Mouse (Mus musculus): Measurements from ENCODE around the gene Uchl4. TPM values are rescaled to one million over a fixed set of nuclear protein-coding genes. Genes with fewer than 3 reads are reported as not detected.

The Uchl4 gene
- polyA plus RNA-seq, 1 experiment from 2014 or later: 3.2 TPM

DNA sequence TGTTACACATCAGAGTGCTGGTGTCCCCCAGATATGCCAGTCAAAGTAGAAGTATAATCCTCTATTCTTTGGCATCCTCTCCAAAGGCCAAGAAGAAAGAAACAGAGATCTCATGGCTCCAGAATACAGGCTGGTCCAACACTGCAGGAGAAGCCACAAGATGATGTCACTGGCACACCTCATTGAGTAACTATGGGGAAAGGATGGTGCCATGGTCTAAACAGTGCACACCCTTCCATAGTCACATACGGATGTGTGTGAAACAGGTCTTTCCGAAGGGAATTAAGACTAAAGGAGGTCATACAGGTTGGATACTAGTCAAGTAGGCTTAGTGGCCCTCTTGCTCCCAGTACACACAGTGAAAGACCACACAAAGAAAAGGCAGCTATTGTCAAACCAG, 18.4 kb upstream of the Uchl4 start:
- no peak overlapping the region for H3K4me3 ChIP-seq (replicated peaks)
- no peaks in the 10 kb centered on the region for H3K9me3 ChIP-seq (replicated peaks)
- WGBS: 90% methylated on average over 2 of the region's 2 CpGs
- no peak overlapping the region for H3K4me2 ChIP-seq
- no peak overlapping the region for H3K27ac ChIP-seq (replicated peaks)
- no peaks in the 10 kb centered on the region for H3K27me3 ChIP-seq (replicated peaks)
- ATAC-seq (ENCODE audit: low FRiP score): no peak
- H3K4me1 ChIP-seq: no peaks in the 10 kb centered on the region
- H3K9ac ChIP-seq (replicated peaks): no peak overlapping the region
- H3K36me3 ChIP-seq: peaks cover 6% of the 10 kb centered on the region; the same call in 1 of the 2 replicates

- Histone ChIP-seq H3K36me3 (no peaks in the 10 kb centered on the region; the same call in 1 of the 2 replicates), H3K9ac (replicated peaks) (no peak overlapping the region), H3K27me3 (replicated peaks) (no peaks in the 10 kb centered on the region), H3K4me1 (no peaks in the 10 kb centered on the region), H3K4me3 (replicated peaks) (no peak overlapping the region), H3K4me2 (no peak overlapping the region), H3K27ac (replicated peaks) (no peak overlapping the region), H3K9me3 (replicated peaks) (no peaks in the 10 kb centered on the region)
- no peak for ATAC-seq (ENCODE audit: low FRiP score)
These were observed 17.1 kb upstream of the Uchl4 start for GRCm38 (mm10) chr9:64217887-64218286.

DNA sequence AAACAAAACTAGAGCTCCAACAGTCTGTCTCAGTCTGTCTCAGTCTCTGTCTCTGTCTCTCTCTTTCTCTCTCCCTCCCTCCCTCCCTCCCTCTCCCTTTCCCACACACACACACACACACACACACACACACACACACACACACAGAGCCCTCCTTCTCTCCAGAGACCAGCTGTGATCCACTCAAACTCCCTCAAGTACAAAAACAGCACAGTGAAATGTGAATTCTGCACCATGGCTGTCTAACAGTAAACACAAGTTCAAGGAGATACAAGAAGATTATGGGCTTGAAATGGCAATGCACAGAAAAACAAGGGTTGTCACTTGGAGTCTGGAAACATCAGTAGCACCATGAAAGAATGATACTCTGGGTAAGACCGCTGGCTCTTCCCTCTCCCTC, 15.7 kb upstream of the Uchl4 start:
- no peak overlapping the region for H3K9ac ChIP-seq (replicated peaks)
- H3K4me2 ChIP-seq: no peak overlapping the region
- no peak overlapping the region for H3K27ac ChIP-seq (replicated peaks)
- no peak for ATAC-seq (ENCODE audit: low FRiP score)
- H3K4me1 ChIP-seq: no peaks in the 10 kb centered on the region
- 68% methylated on average over 1 of the region's 1 CpGs for WGBS
- H3K27me3 ChIP-seq (replicated peaks): no peaks in the 10 kb centered on the region
- H3K4me3 ChIP-seq (replicated peaks): no peak overlapping the region
- no peaks in the 10 kb centered on the region for H3K36me3 ChIP-seq
- no peaks in the 10 kb centered on the region for H3K9me3 ChIP-seq (replicated peaks)

DNA sequence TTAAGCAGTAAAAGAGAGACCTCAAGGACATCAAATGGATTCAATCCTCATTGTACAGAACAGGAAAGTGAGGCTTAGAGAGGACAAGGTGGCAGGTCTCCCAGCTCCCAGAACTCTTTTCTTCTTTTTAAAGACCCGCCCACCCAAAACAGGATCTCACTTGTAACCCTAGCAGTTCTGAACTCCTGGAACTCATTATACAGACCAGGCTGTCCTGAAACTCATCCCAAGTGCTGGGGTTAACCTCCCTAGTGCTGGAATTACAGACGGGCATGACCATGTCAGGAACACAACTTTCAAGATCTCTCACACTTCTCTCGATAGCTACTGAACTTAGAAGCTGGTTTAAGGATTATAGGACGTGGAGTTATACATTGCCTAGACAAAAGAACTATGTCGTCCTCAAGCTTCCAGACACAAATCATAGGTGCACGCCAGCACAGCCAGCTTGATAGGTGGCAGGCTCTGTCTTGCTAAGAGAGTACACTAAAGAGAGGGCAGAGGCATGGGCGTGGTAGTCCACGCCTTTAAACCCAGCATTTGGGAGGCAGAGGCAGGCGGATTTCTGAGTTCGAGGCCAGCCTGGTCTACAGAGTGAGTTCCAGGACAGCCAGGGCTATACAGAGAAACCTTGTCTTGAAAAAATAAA, 15.1 kb upstream of the Uchl4 start:
- ATAC-seq (ENCODE audit: low FRiP score): no peak
- WGBS: 89% methylated on average over 10 of the region's 10 CpGs

DNA sequence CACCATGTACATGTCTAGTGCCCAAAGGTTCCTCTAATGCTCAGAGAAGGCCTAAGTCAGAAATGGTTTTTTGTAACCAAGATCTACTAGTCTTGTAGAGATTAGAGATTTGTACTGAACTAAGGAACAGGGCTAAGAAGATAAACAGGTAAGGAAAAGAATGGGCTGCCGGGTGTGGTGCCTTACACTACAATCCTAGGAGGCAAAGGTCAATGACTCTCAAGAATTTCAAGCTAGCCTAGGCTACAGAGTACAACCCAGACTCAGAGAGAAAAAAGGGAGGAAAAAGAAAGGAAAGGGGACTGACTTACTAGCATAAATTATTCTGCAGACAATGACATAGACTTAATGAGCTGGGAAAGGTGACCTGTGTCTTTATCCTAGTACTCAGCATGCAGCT, 14.4 kb upstream of the Uchl4 start:
- Histone ChIP-seq H3K27me3 (replicated peaks) (no peaks in the 10 kb centered on the region), H3K4me3 (replicated peaks) (no peak overlapping the region), H3K36me3 (no peaks in the 10 kb centered on the region), H3K4me2 (no peak overlapping the region), H3K9me3 (replicated peaks) (no peaks in the 10 kb centered on the region), H3K27ac (replicated peaks) (no peak overlapping the region), H3K4me1 (no peaks in the 10 kb centered on the region), H3K9ac (replicated peaks) (no peak overlapping the region)
- 12% methylated on average over 1 of the region's 1 CpGs for WGBS
- ATAC-seq (ENCODE audit: low FRiP score): no peak

More for the DNA sequence above, 15.1 kb upstream of the Uchl4 start:
- Histone ChIP-seq H3K27me3 (replicated peaks) (no peaks in the 10 kb centered on the region), H3K27ac (replicated peaks) (no peak overlapping the region), H3K4me3 (replicated peaks) (no peak overlapping the region), H3K4me1 (no peaks in the 10 kb centered on the region), H3K9ac (replicated peaks) (no peak overlapping the region), H3K36me3 (no peaks in the 10 kb centered on the region), H3K4me2 (no peak overlapping the region), H3K9me3 (replicated peaks) (no peaks in the 10 kb centered on the region)

DNA sequence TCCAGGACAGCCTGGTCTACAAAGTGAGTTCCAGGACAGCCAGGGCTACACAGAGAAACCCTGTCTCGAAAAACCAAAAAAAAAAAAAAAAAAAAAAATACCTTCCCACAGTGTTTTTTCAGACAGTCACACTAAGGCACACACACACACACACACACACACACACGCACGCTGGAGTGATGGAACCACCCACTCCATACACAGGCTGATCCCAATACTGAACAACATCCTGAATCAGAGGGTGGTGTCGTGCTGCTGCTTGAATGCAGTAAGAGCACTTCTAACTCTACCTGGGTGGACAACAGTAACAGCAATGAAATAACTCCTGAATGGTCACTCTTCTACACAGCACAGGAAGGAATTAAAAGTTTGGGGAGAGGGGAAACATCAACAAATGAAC, 13.5 kb upstream of the Uchl4 start:
- no peak overlapping the region for H3K27ac ChIP-seq (replicated peaks)
- no peak overlapping the region for H3K4me3 ChIP-seq (replicated peaks)
- no peak for ATAC-seq (ENCODE audit: low FRiP score)
- H3K4me2 ChIP-seq: no peak overlapping the region
- no peaks in the 10 kb centered on the region for H3K36me3 ChIP-seq
- H3K9ac ChIP-seq (replicated peaks): no peak overlapping the region
- H3K9me3 ChIP-seq (replicated peaks): no peaks in the 10 kb centered on the region
- whole genome bisulfite sequencing: 85% methylated on average over 3 of the region's 4 CpGs
- no peaks in the 10 kb centered on the region for H3K27me3 ChIP-seq (replicated peaks)
- H3K4me1 ChIP-seq: no peaks in the 10 kb centered on the region

- Histone ChIP-seq H3K4me3 (replicated peaks) (no peak overlapping the region), H3K9ac (replicated peaks) (no peak overlapping the region), H3K4me2 (no peak overlapping the region), H3K4me1 (no peaks in the 10 kb centered on the region), H3K36me3 (no peaks in the 10 kb centered on the region), H3K9me3 (replicated peaks) (no peaks in the 10 kb centered on the region), H3K27ac (replicated peaks) (no peak overlapping the region), H3K27me3 (replicated peaks) (no peaks in the 10 kb centered on the region)
- 62% methylated on average over 2 of the region's 2 CpGs for WGBS
- ATAC-seq (ENCODE audit: low FRiP score): no peak
These were observed 12.9 kb upstream of the Uchl4 start for GRCm38 (mm10) chr9:64222098-64222497.

- H3K4me2 ChIP-seq: no peak overlapping the region
- H3K9me3 ChIP-seq (replicated peaks): no peaks in the 10 kb centered on the region
- no peaks in the 10 kb centered on the region for H3K27me3 ChIP-seq (replicated peaks)
- H3K4me3 ChIP-seq (replicated peaks): no peak overlapping the region
- peaks cover 5% of the 10 kb centered on the region; the same call in 1 of the 2 replicates for H3K4me1 ChIP-seq
- no peaks in the 10 kb centered on the region for H3K36me3 ChIP-seq
- H3K9ac ChIP-seq (replicated peaks): no peak overlapping the region
- H3K27ac ChIP-seq (replicated peaks): no peak overlapping the region
- ATAC-seq (ENCODE audit: low FRiP score): no peak
These were observed 9.2 kb upstream of the Uchl4 start for GRCm38 (mm10) chr9:64225805-64226204.

DNA sequence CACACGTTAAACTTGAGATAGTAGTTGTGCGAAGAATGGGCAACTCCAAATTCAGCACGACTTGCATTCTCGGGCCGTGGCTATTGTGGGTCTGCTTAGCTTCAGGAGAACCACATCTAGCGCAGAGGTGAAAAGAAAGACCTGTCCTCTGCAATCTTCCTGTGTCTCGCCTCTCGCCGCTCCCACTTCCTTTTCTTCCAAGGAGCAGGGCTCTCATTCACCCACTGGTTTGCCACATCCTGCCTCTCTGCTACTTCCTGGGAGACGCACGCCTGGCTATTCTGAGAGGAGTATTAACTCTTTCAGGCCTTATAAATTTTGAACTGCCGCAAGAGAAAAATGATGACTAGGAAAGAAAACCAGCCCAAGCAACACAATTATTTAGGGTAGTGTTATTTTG, 7.3 kb upstream of the Uchl4 start:
- ATAC-seq (ENCODE audit: low FRiP score): no peak
- Histone ChIP-seq H3K27me3 (replicated peaks) (no peaks in the 10 kb centered on the region), H3K27ac (replicated peaks) (no peak overlapping the region), H3K9me3 (replicated peaks) (no peaks in the 10 kb centered on the region), H3K36me3 (no peaks in the 10 kb centered on the region), H3K4me2 (no peak overlapping the region), H3K4me3 (replicated peaks) (no peak overlapping the region), H3K4me1 (peaks cover 18% of the 10 kb centered on the region), H3K9ac (replicated peaks) (no peak overlapping the region)
- 81% methylated on average over 12 of the region's 12 CpGs for WGBS

DNA sequence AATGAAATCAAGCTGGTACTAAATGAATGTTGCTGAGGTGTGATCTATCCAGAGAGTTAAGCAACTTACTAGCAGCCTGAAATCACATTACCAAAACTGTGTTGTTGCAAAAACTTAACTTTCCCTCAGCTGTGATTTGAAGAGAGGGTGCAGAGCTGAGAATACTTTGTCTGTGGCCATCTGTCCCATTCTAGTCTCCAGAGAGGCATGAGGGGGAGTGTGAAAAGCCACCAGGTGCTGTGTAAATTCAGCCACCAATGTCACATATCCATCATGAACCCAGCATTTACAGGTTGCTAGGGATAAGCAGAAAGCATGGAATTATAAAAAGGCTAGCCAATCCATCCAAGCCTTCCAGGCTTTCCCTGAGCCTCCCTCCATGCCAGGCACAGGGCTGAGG, 6.0 kb upstream of the Uchl4 start:
- H3K36me3 ChIP-seq: no peaks in the 10 kb centered on the region
- H3K4me3 ChIP-seq (replicated peaks): no peak overlapping the region
- H3K9me3 ChIP-seq (replicated peaks): no peaks in the 10 kb centered on the region

DNA sequence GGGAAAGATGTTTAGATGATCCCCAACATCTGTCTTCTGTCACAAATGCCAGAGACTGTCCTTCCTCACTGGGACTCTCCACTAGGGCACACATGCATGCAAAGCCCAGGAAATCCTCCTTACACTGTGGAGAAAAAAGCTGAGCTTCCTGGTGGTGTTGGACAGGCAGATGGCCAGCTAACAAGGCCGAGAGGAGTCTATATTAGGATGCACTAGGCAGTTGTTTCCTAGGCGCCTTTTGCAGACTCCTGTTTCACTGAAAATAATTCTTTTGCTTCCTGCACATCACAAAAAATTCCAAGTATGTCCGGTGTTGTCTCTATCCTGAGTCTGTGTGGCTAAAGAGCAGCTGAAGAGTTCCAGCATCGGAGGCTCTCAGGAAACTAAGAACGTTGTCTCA, 3.8 kb upstream of the Uchl4 start:
- no peaks in the 10 kb centered on the region for H3K36me3 ChIP-seq
- H3K9me3 ChIP-seq (replicated peaks): no peaks in the 10 kb centered on the region
- 82% methylated on average over 5 of the region's 5 CpGs for WGBS
- H3K4me2 ChIP-seq: no peak overlapping the region
- no peak for ATAC-seq (ENCODE audit: low FRiP score)
- no peak overlapping the region for H3K27ac ChIP-seq (replicated peaks)
- H3K9ac ChIP-seq (replicated peaks): no peak overlapping the region
- H3K27me3 ChIP-seq (replicated peaks): no peaks in the 10 kb centered on the region
- H3K4me1 ChIP-seq: peaks cover 27% of the 10 kb centered on the region
- H3K4me3 ChIP-seq (replicated peaks): no peak overlapping the region

More for the DNA sequence above, 6.0 kb upstream of the Uchl4 start:
- Histone ChIP-seq H3K4me1 (peaks cover 26% of the 10 kb centered on the region), H3K4me2 (no peak overlapping the region), H3K9ac (replicated peaks) (no peak overlapping the region), H3K27me3 (replicated peaks) (no peaks in the 10 kb centered on the region), H3K27ac (replicated peaks) (no peak overlapping the region)
- no peak for ATAC-seq (ENCODE audit: low FRiP score)

- Histone ChIP-seq H3K36me3 (no peaks in the 10 kb centered on the region), H3K4me3 (replicated peaks) (no peak overlapping the region), H3K9me3 (replicated peaks) (no peaks in the 10 kb centered on the region), H3K4me1 (peaks cover 27% of the 10 kb centered on the region), H3K27ac (replicated peaks) (no peak overlapping the region), H3K27me3 (replicated peaks) (no peaks in the 10 kb centered on the region), H3K9ac (replicated peaks) (no peak overlapping the region), H3K4me2 (no peak overlapping the region)
- ATAC-seq (ENCODE audit: low FRiP score): no peak
- 78% methylated on average over 3 of the region's 3 CpGs for WGBS
These were observed 3.3 kb upstream of the Uchl4 start for GRCm38 (mm10) chr9:64231674-64232073.
